Mouse (Mus musculus): ENCODE data around the gene Enox2.
A peak's percentile ranks its signal among the peaks of the same experiment; 100 is the strongest.
"Not testable (repeated sequence)": the region's sequence is repeated elsewhere in the genome, so short reads cannot be mapped to it uniquely, and the experiment has no call there.

The Enox2 gene

DNA sequence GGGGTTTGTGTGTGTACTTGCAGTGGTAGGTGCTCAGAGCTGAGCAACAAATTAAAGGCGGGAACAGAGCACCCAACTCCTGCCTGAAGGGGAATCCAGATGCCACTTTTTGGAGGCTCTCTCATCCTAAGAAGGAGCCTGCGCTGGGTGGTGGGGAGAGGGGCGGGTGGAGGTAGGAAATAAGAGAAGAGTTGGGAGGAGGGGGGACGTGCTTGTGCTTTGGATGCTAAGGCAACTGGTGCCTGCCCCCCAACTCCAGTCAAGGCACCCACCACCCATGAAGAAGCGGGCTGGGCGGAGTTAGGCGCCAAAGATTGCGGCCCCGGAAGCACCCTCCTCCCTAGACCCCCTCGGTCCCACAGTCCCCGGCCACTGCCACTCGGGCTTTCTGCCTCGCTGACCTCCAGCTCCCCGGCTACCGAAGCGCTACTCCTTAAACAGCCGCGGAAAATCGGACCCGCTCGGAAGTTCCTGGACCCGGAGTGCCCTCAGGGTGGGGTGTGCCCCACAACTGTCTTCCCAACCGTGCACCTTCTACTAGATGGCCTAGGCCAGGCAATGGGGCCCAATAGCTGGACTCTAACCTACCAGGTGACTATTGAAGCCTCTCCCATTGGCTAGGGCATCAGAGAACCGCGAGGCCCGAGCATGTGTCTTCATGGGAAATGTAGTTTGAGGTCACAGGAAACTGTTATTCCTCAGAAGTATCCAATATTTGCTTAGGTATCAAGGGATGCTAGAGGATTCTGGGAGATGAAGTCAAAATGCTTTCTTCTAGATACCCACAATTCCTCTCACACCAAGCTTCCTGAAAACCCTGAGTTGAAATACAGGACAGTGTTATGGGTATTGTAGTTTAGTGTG is at the start of gene Enox2:
Gene Enox2 (minus strand): TSS at position 560 of the 864 bp plus-strand sequence.
- DNase-seq = peak; percentile 53 to 77

DNA sequence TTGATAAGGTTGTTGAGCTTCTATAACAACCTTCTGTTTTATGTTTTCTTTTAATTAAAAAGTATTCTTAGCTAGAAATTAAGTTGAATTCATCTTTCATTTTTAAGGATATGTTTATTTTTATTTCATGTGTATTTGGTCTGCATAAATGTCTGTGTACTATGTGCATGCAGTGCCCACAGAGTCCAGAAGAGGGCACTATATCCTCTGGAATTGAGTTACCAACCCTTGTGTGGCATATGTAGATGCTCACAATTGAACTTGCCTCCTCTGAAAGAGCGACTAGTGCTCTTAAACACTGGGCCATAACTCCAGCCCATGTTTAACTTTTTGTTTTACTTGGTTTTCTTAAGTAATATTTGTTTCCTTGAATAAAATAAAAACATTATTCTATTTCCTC is 21.4 kb upstream of the Enox2 start:
- peak in 1 of 2 experiments; percentile 11 for DNase-seq

GRCm38 (mm10) chrX:49306659-49307058 is 18.6 kb upstream of the Enox2 start:
- DNase-seq = no peak

DNA sequence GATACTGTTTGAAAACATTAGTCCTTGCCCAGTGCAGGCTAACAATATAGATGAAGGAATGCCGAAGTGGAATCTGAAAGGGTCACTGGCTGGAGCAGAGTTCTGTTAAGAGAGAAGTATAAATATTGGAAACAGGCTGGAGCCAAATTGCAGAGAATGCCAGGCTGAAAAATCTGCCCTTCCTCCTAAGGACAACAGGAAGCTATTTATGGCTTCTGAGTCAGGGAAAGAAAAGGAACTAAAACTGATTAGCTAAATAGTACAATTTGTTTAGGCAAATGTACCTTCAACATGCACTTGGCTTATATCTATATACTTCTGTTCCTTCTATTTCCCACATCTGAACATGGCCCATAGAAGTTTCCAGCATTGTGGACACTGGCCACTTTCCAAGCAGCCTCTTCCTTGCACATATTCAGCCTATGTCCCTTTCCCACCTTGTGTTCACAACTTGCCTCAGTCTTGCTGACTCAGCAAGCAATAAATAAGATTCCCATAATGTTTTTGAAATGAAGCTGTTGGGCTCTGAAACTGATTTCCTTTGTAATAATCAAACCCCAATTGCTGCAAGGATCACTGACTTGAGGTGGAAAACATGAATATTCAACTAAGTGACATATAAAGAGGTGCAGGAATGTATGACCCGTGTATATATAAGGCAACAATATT is 8.0 kb downstream of the Enox2 start:
- no peak for DNase-seq

- no peak for DNase-seq
These were observed 14.5 kb downstream of the Enox2 start for GRCm38 (mm10) chrX:49273487-49274042.

- DNase-seq = no peak
These were observed 37.2 kb downstream of the Enox2 start for GRCm38 (mm10) chrX:49250816-49251215.

DNA sequence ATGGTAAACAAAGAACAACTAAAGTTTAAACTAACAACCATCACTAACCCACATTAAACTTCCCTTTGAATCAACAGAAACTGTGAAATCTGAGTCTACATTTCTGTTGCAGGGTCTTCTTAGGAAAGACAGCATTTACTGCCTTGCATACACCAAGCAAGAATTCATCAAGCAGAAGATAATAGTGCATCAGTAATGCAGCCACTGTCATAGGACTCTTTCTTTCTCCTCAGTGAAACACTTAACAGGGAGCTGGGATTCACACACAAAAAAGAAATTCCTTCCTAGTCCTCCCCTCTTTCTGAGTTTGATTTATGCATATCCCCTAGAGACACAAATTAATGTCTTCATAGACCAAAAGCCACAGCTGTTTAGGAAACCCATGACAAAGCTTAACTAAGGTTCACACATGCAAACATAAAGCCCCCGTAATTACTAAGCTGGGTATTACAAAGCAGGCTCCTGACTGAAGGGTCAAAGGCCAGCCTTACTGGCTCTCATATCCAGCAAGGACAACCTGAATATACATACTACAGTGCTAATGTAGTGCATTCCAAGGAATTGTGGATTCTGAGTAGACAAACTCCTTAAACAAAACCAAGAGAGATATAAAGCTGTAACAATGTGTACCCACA is 62.1 kb downstream of the Enox2 start:
- DNase-seq = no peak

DNA sequence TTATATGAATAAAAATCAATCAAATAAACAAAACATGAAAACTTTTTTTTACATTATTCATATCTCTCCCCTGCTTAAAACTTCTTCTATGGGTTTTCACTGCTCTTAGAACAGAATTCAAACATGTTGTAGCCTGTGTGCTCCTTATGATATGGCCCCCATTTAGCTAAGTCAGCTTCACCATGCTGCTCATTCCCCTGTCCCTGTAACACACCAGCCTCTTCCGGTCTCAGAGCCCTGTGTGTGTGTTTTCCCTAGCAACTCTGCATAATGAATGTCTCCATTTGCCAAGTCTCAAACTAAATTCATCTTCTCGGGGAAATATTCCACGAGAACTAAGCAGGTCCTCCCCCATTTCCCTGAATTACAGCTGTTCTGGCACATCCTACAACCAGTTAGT is 71.6 kb downstream of the Enox2 start:
- no peak for DNase-seq

DNA sequence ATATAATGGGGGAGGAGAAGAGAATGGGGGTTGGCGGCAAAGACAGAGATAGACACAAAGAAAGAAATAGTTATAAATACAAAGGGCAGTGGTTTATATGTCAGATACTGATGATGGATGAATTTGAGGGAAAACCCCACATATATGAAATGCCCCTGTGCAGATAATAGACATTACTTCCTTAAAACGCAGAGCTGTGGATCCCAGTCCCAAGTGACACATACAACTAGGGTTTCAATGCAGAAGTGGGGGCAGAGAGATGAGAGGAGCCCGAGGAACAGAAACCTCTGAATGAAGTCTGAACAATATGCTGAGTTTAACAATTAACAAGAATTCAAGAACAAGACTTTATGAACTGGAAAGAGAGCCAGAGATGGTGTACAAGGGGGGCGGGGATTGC is 91.7 kb downstream of the Enox2 start:
- no peak for DNase-seq

- DNase-seq = no peak
These were observed 106.9 kb downstream of the Enox2 start for GRCm38 (mm10) chrX:49181136-49181535.

DNA sequence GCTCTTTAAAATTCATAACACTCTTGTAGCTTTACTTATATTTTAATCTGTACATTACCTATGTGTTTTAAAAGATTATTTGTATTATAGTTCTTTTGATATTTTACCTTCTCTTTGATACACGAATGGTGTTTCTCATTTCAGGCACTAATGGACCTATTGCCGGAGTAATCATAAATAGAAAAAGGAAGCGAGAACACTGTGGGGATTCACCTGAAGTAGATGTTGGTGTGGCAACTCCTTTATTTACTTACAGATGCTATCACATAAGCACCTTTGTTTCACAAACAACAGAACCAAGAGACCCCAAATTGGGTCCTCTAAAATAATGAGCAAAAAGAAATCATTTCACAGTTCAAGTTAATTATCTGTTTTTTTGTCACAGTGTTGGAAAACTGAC is 109.4 kb downstream of the Enox2 start:
- no peak for DNase-seq

DNA sequence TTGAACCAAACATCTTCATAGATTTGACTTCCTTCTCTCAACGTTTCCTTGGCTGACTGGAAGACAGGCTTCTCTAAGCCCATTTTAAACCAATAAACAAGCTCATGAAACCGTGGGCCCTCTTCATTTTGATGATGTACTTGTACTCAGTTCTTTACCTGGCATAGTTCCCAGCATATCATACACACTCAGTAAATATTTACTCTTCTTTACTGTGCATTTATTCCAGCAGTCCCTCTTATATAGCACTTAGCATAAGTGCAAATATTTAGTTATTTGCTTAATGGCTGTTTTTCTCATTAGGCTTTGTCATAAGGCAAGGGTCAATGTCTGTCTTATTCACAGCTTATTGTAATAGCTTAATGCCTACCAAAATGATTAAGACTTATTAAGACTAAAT is 133.8 kb downstream of the Enox2 start:
- DNase-seq = no peak

GRCm38 (mm10) chrX:49124774-49125429 is 163.2 kb downstream of the Enox2 start:
- no peak for DNase-seq

DNA sequence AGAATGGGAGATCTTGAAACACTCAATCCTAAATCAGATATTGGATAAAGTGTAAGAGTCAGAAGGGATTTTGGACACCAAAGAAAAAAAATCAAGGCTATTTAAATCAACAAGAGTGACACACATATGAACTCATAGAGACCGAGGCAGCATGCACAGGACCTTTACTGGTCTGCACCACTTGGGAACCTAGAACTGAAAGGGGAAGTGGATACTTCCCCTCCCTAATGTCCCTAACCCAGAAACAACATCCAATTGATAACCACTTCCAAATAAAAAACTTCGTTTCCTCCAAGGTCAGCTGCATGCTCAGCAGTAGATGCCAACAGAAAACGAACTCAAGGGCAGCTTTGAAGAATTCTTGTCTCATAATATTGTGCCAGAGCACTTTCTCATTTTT is 171.6 kb downstream of the Enox2 start:
- DNase-seq = no peak

DNA sequence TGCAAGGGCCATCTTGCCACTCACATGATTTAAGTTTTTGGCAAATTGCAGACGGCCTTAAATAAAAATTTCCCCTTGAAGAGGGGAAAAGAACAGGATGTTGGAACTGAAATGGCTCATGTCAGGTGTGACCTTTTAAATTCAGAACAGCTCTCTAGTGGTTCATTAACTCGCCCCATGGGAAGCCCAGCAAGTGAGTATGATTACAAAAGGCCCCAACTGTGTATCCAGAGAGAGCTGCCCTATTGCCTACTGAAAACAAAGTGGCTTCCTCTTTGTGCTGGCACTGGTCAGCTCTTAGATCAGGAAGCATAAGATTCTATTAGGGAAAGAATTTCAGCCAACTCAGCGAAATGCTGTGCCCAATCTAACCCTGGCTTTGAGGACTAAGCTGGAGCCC is 175.6 kb downstream of the Enox2 start:
- DNase-seq = no peak

DNA sequence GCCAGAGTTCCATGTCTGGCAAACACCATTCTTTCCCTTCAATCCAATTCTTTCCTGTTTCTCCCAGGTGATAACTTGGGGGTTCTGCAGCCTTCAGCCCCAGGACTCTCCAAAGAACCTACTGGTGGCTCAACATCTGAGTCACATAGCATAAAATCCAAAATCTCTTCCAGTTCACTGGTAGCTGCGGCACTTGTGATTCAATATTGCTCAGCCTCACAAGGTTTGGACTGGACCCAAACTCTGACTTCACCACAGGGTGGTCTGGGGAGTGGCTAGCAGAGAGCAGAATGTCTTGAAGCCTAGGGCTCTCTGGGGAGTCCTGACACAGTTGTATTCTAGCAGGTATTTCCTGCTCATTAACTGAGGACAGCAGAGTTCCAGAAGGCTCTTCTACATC is 187.5 kb downstream of the Enox2 start:
- not testable (repeated sequence) for DNase-seq

- no peak for DNase-seq
These were observed 191.8 kb downstream of the Enox2 start for GRCm38 (mm10) chrX:49096249-49096648.

DNA sequence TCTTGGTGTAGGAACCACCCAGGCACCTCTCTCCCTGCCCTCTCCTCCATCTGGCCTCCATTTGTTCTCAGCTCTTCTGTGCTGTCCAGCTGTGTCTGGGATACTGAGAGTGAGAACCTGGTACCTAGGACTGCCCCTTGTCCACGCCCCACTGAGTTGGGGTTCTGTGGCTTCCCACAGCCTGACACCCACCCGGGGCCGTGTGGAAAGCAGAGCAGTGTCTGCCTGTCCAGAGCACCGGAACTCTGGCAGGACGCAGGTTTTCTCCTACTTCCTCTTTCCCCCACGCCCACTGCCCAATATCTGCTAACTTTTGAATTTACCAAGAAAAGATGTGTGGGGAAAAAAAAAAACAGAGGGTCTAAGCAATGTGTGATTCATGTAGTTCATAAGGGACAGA is 213.0 kb downstream of the Enox2 start:
- DNase-seq = no peak

GRCm38 (mm10) chrX:49073563-49073962 is 214.5 kb downstream of the Enox2 start:
- DNase-seq = no peak

DNA sequence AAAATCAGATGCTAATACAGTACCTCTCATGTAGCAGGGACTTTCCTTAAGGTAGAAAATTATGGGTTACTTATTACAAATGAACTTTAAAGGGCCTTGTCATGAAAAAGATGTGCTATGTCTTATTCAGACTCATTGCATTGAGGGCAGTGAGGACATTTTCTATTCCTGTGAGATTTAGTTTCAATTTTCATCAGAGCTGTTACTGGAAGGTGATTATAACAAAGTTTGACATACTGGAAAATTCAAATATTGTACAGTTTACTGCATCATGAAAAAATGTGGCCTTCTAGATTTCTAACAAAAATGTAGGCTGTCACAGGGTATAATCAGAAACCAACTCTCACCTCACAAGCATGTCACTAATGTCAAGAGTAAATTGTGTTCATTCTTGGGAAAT is 242.9 kb downstream of the Enox2 start:
- no peak for DNase-seq

DNA sequence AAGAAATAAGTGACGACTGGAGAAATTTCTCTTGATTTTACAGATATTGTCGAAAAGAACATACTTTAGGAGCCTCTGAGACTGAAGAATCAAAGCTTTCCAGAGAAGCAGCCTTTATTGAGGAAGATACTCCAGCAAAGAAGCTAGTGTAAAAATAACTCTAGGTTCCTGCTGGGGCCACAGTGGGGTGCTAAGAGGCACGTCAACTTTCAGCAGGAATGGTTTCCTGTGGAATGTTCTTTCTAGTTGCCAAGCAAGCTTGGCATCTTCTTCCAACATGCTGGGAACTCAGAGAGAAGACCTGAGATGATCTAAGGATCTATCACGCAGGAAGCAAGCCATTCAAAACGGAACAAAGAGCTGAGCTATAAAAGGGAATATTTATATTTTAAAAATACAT is 278.3 kb downstream of the Enox2 start:
- no peak for DNase-seq

- DNase-seq = no peak
These were observed 282.4 kb downstream of the Enox2 start for GRCm38 (mm10) chrX:49005655-49006054.

GRCm38 (mm10) chrX:49002892-49003291 is 285.2 kb downstream of the Enox2 start:
- DNase-seq = no peak
